Mouse (Mus musculus) cerebellum, adult (tissue): ENCODE measurements at regions not wholly inside any gene's neighbourhood (a gene's known extent, or its start where the extent isn't known, plus 50 kb on each side); places are given as distances from the start of the nearest gene placed in this dataset.
A peak's percentile ranks its signal among the peaks of the same experiment; 100 is the strongest.

Experiments
- ATAC-seq: cut with Nextera tagmentation; 2 replicates; pipeline ENCODE4 v1.9.2; 2017; ENCODE audit warnings: mild to moderate bottlenecking, moderate library complexity, mixed read lengths; ENCODE audit not compliant: insufficient number of reproducible peaks, low FRiP score, low TSS enrichment

GRCm38 (mm10) chr3:56590071-56590470 is 406.6 kb upstream of the Nbea start:
- no peak for ATAC-seq

GRCm38 (mm10) chr3:56575422-56575821 is 391.9 kb upstream of the Nbea start:
- peak; percentile 88 for ATAC-seq

- no peak for ATAC-seq
These were observed 352.7 kb upstream of the Nbea start for GRCm38 (mm10) chr3:56536178-56536577.

GRCm38 (mm10) chr3:56504445-56504844 is 320.9 kb upstream of the Nbea start:
- ATAC-seq, result no peak

GRCm38 (mm10) chr3:56499301-56499700 is 315.8 kb upstream of the Nbea start:
- ATAC-seq, result no peak

- ATAC-seq, result no peak
These were observed 310.4 kb upstream of the Nbea start for GRCm38 (mm10) chr3:56493937-56494336.

GRCm38 (mm10) chr3:56489154-56489553 is 305.7 kb upstream of the Nbea start:
- no peak for ATAC-seq

GRCm38 (mm10) chr3:56485550-56486400 is 302.3 kb upstream of the Nbea start:
- peak; percentile 96 for ATAC-seq

GRCm38 (mm10) chr3:56484096-56484495 is 300.6 kb upstream of the Nbea start:
- no peak for ATAC-seq

GRCm38 (mm10) chr3:56483370-56483769 is 299.9 kb upstream of the Nbea start:
- no peak for ATAC-seq

- no peak for ATAC-seq
These were observed 296.0 kb upstream of the Nbea start for GRCm38 (mm10) chr3:56479529-56479928.

- ATAC-seq, result no peak
These were observed 295.1 kb upstream of the Nbea start for GRCm38 (mm10) chr3:56478544-56479140.

GRCm38 (mm10) chr3:56475529-56476527 is 292.3 kb upstream of the Nbea start:
- ATAC-seq, result no peak

- no peak for ATAC-seq
These were observed 289.1 kb upstream of the Nbea start for GRCm38 (mm10) chr3:56472651-56473050.

GRCm38 (mm10) chr3:56471823-56472222 is 288.3 kb upstream of the Nbea start:
- no peak for ATAC-seq

GRCm38 (mm10) chr3:56471185-56471584 is 287.7 kb upstream of the Nbea start:
- ATAC-seq, result no peak

- ATAC-seq, result no peak
These were observed 274.1 kb upstream of the Nbea start for GRCm38 (mm10) chr3:56457625-56458024.

GRCm38 (mm10) chr3:56456317-56456716 is 272.8 kb upstream of the Nbea start:
- no peak for ATAC-seq

- ATAC-seq, result no peak
These were observed 255.4 kb upstream of the Nbea start for GRCm38 (mm10) chr3:56438900-56439299.

- ATAC-seq, result no peak
These were observed 254.7 kb upstream of the Nbea start for GRCm38 (mm10) chr3:56438020-56438747.
